Mouse (Mus musculus): ENCODE measurements around the gene Arfgef2.

The Arfgef2 gene

GRCm38 (mm10) chr2:166859214-166859613, 53.8 kb downstream of the Arfgef2 start:
- DNase-seq (ENCODE audit: low spot score) = peak; percentile 14

GRCm38 (mm10) chr2:166862505-166862904, 57.1 kb downstream of the Arfgef2 start:
- no peak for DNase-seq (ENCODE audit: low spot score)

- DNase-seq (ENCODE audit: low spot score) = no peak
Observed at GRCm38 (mm10) chr2:166865476-166865875, 60.1 kb downstream of the Arfgef2 start.

- DNase-seq (ENCODE audit: low spot score) = no peak
Observed at GRCm38 (mm10) chr2:166870271-166870865, 65.0 kb downstream of the Arfgef2 start.

- DNase-seq (ENCODE audit: low spot score) = no peak
Observed at GRCm38 (mm10) chr2:166870899-166871298, 65.5 kb downstream of the Arfgef2 start.

- DNase-seq (ENCODE audit: low spot score) = no peak
Observed at GRCm38 (mm10) chr2:166874675-166875280, 69.4 kb downstream of the Arfgef2 start.

- DNase-seq (ENCODE audit: low spot score) = no peak
Observed at GRCm38 (mm10) chr2:166875561-166875960, 70.2 kb downstream of the Arfgef2 start.

- DNase-seq (ENCODE audit: low spot score) = no peak
Observed at GRCm38 (mm10) chr2:166876331-166876730, 70.9 kb downstream of the Arfgef2 start.

GRCm38 (mm10) chr2:166885066-166885465, 79.7 kb downstream of the Arfgef2 start:
- no peak for DNase-seq (ENCODE audit: low spot score)

- no peak for DNase-seq (ENCODE audit: low spot score)
Observed at GRCm38 (mm10) chr2:166885619-166886018, 80.2 kb downstream of the Arfgef2 start.

GRCm38 (mm10) chr2:166886231-166886630, 80.8 kb downstream of the Arfgef2 start:
- no peak for DNase-seq (ENCODE audit: low spot score)

GRCm38 (mm10) chr2:166887816-166888215, 82.4 kb downstream of the Arfgef2 start:
- DNase-seq (ENCODE audit: low spot score) = no peak

- no peak for DNase-seq (ENCODE audit: low spot score)
Observed at GRCm38 (mm10) chr2:166891366-166891880, 86.0 kb downstream of the Arfgef2 start.

GRCm38 (mm10) chr2:166892158-166892680, 86.8 kb downstream of the Arfgef2 start:
- no peak for DNase-seq (ENCODE audit: low spot score)

GRCm38 (mm10) chr2:166893036-166893435, 87.6 kb downstream of the Arfgef2 start:
- no peak for DNase-seq (ENCODE audit: low spot score)

GRCm38 (mm10) chr2:166896368-166896767, 91.0 kb downstream of the Arfgef2 start:
- DNase-seq (ENCODE audit: low spot score) = no peak

- no peak for DNase-seq (ENCODE audit: low spot score)
Observed at GRCm38 (mm10) chr2:166896974-166897373, 91.6 kb downstream of the Arfgef2 start.

GRCm38 (mm10) chr2:166899161-166899560, 93.8 kb downstream of the Arfgef2 start:
- DNase-seq (ENCODE audit: low spot score) = no peak

GRCm38 (mm10) chr2:166899746-166900145, 94.4 kb downstream of the Arfgef2 start:
- no peak for DNase-seq (ENCODE audit: low spot score)

- DNase-seq (ENCODE audit: low spot score) = no peak
Observed at GRCm38 (mm10) chr2:166900792-166901505, 95.6 kb downstream of the Arfgef2 start.

GRCm38 (mm10) chr2:166903719-166904282, 98.4 kb downstream of the Arfgef2 start:
- DNase-seq (ENCODE audit: low spot score) = no peak

- peak; percentile 98 for DNase-seq (ENCODE audit: low spot score)
Observed at GRCm38 (mm10) chr2:166905711-166906522, 100.5 kb downstream of the Arfgef2 start, which contains the start of gene Cse1l. Cse1l (plus strand) TSS chr2:166906040.
